Mouse (Mus musculus) granulocyte monocyte progenitor cell, adult 5-6 weeks (primary cell): ENCODE measurements at regions not wholly inside any gene's neighbourhood (a gene's known extent, or its start where the extent isn't known, plus 50 kb on each side); places are given as distances from the start of the nearest gene placed in this dataset.

ENCODE experiments used
- ATAC-seq: replicated peaks from 2 replicates; pipeline ENCODE4 v1.8.0; 2016; ENCODE audit warnings: mild to moderate bottlenecking, moderate TSS enrichment, inconsistent platforms; ENCODE audit not compliant: poor library complexity, severe bottlenecking

DNA sequence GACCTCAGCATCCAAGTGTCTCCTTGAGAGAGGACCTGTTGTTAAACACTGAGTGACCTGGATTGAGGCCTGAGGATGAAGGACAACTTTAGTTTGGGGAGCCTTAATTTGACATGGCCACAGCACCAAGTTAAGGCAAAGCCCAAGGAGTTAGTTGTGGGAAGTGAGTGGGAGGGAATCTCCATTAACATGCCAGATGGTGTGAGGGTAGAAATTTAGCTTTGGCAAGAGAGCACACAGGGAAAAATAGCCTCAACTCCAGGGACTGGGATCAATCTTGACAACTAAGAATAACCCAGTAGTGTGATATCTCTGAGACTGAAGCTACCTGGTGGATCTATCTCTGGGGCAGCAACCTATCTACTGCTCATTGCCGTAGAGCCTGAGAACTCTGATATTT is 105.4 kb downstream of the Ahr start:
- ATAC-seq, result no peak

- no peak for ATAC-seq
These were observed 115.6 kb downstream of the Ahr start for GRCm38 (mm10) chr12:35419206-35419605.

GRCm38 (mm10) chr12:35417943-35418342 is 116.9 kb downstream of the Ahr start:
- peak; percentile 99 for ATAC-seq

DNA sequence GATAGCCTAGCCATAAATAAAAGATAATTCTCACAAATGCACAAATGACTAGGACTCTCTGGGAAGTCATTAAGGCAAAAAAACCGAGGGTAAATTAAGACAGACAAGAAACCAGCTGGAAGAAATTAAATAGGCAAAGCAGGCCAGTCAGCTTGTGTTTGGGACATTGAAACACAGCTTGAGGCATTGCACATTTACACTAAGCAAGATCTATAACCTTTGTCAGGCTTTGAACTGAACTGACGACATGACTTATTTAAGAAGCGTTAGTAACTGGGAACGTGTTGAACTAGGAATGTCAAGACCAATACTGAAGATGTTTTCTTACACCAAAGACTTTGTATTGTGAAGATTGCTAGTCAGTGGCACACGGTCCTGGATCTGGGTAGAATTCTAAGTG is 118.3 kb downstream of the Ahr start:
- ATAC-seq, result no peak

DNA sequence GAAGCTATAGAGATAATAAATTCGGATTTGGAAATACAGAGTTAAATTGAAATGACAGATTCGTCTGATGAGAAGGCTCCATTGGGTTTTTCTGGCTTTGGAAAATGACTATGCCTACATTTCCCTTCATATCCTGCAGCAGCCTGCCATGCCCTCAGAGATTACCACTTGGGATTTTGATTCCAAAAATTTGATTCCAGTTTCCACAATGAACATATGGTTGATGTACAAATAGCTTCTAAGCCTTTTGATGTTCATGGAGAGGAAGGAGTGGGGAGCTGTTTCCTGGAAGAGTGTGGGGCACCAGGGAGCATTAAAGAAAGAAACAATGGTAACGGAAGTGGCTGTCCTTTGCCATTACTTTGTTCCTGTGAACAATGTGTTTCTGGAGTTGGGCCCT is 122.1 kb downstream of the Ahr start:
- no peak for ATAC-seq

- no peak for ATAC-seq
These were observed 126.4 kb downstream of the Ahr start for GRCm38 (mm10) chr12:35408461-35408860.

DNA sequence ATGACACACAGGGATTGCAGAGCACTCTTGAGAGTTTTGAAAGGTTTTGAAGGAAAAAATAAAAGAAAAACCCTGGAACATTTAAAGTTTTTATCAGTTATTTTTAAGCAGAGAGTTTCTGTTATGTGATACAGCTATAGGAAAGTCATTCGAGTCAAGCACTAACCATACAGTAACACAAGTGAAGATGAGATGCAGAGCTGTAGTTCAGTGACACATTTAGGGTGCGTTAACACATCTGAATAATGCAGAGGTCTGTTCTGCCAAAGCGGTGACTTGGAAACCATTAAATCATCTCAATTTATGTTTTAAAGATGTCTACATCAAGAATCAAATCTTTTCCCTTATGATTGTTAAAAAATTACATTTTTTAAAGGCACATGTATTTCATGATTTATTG is 126.8 kb downstream of the Ahr start:
- ATAC-seq, result no peak

GRCm38 (mm10) chr12:35401853-35402252 is 133.0 kb downstream of the Ahr start:
- no peak for ATAC-seq

DNA sequence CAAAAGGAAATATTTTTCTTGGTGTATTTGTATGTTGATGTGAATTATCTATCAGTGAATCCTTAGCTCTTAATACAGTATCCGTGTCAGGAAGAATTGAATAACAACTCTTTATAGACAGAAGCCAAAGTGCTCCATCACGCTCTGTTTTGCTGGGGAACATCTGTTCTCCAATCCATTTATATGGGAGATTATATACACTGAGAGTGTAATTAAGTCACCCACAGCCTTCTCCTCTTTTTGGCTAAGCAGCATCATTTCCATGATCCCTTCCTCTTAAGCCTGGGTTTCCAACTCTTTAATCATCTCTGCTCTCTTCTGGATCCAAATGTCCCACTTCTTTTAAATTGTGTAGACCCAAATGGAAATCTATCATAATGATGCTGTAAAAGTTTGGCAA is 133.6 kb downstream of the Ahr start:
- no peak for ATAC-seq

DNA sequence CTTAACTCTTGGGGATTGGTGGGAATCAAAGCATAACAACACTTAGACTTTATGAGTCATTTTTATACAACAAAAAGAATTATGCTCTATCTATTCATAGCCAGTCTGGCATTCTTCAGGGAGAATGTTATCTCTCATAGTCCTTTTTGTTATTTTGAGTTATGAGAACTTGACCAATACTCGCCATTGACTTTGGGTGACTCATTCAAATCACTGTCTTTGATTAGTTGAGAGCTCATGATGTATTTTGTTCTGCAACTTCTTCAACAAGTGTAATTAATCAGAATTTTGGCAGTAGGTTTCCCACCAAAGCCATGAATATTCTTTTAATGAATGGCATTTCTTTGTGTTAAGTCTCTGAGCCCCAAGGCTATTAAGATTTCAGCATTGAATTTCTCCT is 139.6 kb downstream of the Ahr start:
- no peak for ATAC-seq

DNA sequence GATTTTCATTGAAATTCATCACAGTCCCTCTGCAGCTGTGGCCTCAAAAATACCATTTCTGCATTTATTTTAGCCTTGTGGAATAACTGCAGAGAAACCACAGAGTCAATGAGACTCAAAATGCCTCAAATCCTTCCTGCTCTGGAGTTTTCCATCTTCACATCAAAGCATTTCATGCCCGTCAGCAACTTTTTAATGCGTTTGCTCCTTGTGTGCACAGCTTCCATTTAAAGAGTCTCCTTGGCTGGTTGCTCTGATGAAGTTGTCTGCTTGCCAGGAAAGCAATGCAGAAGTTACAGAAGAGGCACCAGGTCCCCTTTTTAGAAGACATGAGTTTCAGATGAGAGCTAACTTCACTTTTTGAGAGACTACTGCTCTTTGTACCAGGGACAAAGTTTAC is 142.7 kb downstream of the Ahr start:
- peak; percentile 48; the same call in 1 of the 2 replicates for ATAC-seq

DNA sequence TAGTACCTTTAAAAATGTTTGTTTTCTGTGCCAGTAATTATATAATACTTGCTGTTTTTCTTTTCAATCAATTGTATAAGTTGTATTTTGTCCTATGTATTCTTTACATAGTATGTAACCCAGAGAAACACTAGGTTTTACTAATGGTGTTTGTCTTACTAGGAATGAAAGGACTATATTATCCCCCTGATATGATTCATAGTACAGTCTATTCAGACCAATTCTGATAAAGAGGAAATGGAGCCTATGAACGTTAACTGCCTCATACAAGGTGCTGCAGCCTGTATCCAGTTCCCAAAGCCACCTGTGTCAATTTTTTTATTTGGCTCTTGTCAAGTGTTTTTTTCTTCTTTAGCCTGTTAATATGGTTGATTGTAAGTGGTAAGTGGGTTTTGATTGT is 144.6 kb downstream of the Ahr start:
- ATAC-seq, result no peak

DNA sequence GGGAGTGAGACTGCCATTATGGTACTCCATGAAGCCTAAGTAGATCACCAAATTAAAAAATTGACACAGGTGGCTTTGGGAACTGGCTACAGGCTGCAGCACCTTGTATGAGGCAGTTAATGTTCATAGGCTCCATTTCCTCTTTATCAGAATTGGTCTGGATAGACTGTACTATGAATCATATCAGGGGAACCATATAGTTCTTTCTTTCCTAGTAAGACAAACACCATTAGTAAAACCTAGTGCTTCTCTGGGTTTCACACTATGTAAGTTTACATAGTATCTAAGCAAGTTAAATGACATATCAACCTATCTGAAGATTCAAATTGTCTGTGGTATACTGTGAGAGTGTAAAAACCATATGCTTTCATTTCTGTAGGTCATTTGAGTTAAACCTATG is 145.0 kb downstream of the Ahr start:
- ATAC-seq, result no peak

GRCm38 (mm10) chr12:35384211-35384610 is 150.6 kb downstream of the Ahr start:
- ATAC-seq, result peak; percentile 44; the same call in 1 of the 2 replicates

DNA sequence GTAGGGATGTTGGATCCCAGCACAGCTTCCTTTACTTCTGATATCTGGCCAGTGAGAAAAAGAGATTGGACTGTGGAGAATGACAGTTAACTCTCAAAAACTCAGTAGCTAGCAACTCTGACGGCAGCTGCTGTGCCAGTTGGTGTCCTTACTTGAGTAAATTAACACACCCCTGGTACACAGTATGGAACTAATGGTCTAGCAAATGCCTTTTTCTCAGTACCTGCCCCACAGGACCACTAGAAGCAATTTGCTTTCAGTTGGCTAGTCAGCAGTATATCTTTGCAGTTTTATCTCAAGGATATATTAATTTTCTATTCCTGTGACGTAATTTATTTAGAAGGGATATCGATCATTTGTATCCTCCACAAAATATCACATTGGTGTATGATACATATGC is 157.6 kb downstream of the Ahr start:
- no peak for ATAC-seq

- no peak for ATAC-seq
These were observed 158.5 kb downstream of the Ahr start for GRCm38 (mm10) chr12:35376365-35376764.

DNA sequence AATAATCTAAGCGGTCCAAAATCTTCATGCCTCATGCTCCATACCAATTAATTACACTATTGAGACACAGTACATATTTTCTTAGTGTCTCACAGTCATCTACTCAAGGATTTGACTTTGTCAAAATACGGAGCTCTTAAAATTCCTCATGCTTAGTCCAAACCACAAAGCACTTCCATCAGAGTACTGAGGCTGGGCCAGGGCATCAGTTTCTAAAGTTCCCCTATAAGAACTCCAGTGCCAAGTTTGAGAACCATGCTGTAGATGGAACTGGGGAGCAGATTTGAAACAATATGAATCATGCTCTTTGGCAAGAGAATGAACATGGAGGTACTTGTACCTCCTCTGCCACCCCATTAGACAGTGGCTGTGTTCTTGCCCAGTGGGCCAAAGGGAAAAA is 176.9 kb downstream of the Ahr start:
- no peak for ATAC-seq

- ATAC-seq, result peak; percentile 67
These were observed 196.5 kb downstream of the Ahr start for GRCm38 (mm10) chr12:35338191-35338954.

DNA sequence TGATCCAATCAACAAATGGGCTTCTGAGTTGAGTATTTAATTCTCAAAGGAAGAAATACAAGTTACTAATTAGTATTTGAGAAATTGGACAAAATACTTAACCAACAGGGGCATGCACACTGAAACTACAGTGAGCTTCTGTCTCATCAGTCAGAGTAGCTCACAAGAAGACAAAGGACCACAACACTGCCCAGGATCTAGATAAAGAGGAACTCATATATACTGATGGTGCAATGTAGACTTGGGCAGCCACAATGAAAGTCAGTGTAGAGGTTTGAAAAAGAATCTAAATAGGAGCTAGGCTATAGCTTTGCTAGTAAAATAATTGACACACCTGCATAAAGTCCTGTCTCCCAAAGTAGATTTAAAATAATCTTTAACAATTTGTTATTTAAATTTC is 198.5 kb downstream of the Ahr start:
- peak; percentile 56 for ATAC-seq

DNA sequence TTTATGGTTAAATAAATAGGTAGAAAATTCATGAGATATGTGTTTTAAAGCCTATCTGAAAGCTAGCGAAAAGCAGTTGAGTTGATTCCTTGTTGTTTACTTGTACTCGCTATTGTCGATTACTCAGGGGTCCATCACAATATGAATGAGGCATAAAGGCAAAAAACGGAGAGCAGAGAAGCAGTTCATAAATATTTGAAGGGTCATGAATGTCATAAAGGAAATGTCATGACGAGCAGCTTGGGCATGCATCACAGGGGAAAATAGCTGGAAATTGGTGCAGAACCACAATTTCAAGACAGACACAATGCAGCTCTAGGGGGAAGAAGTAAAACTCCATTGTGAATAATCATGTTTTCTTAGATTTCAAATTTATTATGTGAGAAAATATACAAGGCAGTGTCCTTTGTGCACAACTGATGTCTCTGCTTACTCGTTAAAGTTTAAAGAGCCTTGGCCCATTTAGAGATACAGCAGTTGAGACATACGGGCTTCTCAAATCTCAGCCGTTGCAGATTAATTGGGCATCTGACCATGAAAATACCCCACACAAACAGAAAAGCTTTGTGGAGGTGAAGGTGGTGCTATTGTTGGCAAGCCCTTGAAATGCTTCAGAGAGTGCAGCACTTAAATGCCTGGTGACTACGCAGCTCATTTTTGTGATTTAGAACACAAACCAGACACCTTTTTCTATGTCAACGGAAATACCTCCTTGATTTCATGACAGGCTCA is 200.3 kb downstream of the Ahr start:
- no peak for ATAC-seq

- peak; percentile 85 for ATAC-seq
These were observed 203.5 kb downstream of the Ahr start for GRCm38 (mm10) chr12:35331303-35331702.

DNA sequence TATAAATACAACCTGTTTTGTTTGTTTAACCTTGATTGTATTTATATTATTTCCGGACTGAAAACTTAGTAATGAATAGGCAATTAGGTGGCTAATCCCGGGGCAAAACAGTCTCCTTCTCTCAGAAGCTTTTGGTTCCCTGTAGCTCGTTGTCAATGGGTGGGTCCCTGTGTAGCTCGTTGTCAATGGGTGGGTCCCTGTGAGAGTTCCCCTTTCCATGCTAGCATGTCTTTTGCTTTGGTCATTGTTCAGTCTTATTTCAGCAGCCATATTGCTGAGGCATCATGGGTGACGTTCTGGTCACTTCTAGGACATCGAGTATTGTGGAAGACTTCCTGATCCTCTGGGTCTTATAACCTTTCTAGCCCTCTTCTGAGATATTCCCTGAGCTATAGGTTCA is 205.1 kb downstream of the Ahr start:
- ATAC-seq, result peak; percentile 35; the same call in 1 of the 2 replicates
